Mouse (Mus musculus): ENCODE measurements around the gene Olfr20.
A peak's percentile ranks its signal among the peaks of the same experiment; 100 is the strongest.
"Not testable (repeated sequence)": the region's sequence is repeated elsewhere in the genome, so short reads cannot be mapped to it uniquely, and the experiment has no call there.

Gene Olfr20

GRCm38 (mm10) chr11:73350483-73350882 lies at the start of gene Olfr20:
Gene Olfr20, plus strand, starts transcription at chr11:73350783.
- no peak for DNase-seq (ENCODE audit: inconsistent age in 2 of 2, low spot score in 1 of 2)

DNA sequence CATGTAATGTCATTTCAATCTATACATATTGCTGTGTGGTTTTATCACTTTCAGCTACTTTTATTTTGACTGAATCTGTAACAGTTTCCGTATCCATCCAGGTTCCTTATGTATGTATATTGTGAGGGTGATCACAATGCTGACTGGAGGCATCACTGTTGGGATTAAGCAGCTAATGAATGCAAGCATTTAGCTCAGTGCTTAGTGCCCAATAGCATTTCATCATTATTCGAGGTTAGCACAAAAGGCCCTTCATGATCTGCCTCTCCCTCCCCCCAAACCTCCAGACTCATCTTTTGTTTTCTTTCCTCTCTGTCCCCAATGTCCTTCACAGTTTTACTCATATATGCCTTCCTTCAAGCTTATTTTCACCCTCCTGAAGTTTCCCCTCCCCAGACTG lies 47.5 kb upstream of the Olfr20 start:
- no peak for DNase-seq (ENCODE audit: inconsistent age in 2 of 2, low spot score in 1 of 2)

GRCm38 (mm10) chr11:73315961-73316360 lies 34.6 kb upstream of the Olfr20 start:
- DNase-seq (ENCODE audit: inconsistent age in 2 of 2, low spot score in 1 of 2) = no peak

DNA sequence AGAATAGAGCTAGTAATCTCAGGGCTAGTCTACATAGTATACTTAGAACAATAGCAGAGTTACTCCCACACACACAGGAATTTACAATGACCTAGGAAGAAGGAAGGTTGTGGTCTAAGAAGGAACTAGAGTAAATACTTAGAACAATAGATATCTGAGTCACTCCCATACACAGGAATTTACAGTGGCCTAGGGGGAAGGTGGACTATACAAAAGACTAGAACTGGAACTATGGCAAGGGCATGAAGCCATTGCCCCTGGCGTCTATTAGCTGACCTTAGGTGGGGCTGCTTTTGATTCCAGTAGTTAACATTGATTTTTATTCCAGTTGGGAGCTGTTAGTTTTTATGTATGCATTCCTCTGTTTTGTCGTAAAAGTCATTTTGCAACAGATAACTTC lies 32.0 kb upstream of the Olfr20 start:
- DNase-seq (ENCODE audit: inconsistent age in 2 of 2, low spot score in 1 of 2) = not testable (repeated sequence)

DNA sequence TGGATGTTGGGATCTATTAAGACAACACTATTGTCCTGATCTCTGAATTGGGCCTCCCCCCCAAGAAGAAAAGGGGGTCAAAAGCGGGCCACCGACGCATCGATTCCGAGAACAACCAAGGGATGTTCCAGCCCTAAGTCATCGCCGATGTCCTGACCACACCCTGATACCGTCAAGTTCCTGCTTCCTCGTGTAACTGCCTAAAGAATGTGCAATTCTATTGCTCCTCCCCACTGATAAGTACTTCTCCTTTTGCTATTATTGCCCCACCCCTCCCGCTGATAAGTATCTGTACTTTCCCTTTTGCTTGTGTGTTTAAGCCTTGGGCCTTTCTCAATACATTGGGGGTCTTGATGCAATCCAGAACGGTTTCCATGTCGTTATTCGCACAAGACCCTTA lies 29.5 kb upstream of the Olfr20 start:
- DNase-seq (ENCODE audit: inconsistent age in 2 of 2, low spot score in 1 of 2) = not testable (repeated sequence)

DNA sequence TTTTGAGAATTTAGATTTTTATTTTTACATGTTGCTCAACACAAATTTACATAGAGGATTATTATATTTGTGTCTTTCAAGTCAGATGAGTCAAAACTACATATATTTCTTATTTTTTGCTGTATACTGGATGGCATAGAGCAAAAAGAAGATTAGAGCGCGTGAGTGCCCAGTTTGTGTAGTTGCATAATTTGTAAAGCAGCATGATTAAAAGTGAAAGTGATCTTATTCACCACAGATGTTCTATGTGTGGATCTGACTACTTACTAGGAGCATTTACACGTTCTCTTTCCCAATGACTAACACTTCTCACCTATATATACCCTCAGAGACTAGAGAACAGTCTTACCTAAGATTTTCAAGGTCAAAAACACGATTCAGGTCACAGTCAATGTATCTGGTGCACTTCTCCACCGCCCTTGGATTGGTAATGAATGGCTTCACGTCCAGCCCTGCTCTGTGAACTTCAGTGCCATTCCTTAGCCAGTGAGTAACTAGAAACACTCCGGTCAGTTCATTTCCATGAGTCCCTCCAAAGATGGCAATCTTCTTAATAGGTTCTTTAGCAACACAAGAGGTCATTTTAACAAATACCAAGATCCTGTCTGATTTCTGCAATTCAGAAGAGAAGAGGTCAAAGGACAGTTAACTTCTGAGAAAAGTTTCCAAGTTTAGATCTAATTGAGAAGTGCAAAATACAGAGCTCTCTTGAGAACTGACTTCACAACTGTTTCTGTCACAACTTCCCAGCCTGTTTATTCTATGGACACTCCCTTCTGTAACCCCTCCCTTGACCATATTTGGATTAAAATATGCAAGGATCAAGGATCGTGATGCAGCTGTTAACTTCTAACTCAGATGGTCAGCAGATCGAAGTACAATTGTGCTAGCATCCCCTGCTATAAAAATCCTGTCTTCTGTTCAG lies 26.4 kb upstream of the Olfr20 start:
- peak in 1 of 2 experiments; percentile 63 for DNase-seq (ENCODE audit: inconsistent age in 2 of 2, low spot score in 1 of 2)

DNA sequence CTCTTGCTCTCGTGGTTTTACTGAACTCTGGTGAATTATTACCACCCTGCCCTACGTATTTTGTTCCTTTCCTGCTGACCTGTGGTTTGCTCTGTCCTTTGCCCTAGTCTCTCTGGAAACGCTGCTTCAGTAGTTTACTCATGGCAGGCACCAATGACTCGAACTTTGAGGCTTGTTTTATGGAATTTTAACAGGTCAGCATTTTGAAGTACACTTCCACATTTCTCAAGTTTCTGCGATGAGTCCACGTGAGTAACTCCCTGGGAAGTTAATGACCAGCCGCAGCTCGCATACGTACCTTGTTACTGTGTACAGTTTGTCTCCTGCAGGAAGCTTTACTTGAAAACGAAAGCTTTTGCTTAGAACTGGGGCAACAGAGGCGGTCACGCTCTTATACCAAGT lies 24.1 kb upstream of the Olfr20 start:
- DNase-seq (ENCODE audit: inconsistent age in 2 of 2, low spot score in 1 of 2) = peak; percentile 37 to 81

DNA sequence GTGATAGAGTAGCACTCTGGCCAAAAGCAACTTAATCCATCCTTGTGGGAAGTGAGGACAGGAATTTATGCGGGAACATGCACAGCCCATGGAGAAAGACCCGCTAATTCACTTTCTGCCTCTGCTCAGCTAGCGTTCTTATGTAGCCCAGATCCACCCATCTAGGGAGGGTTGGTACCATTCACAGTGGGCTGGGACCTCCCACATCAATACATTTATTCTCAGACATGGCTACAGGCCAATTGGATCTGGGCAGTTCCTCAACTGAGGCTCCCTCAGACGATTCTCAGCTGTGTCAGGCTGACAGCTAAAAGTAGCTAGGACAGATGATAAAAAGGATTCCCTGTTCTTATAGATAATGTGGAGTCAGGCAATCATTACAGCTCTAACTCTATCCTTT lies 23.2 kb upstream of the Olfr20 start:
- DNase-seq (ENCODE audit: inconsistent age in 2 of 2, low spot score in 1 of 2) = peak in 1 of 2 experiments; percentile 29

DNA sequence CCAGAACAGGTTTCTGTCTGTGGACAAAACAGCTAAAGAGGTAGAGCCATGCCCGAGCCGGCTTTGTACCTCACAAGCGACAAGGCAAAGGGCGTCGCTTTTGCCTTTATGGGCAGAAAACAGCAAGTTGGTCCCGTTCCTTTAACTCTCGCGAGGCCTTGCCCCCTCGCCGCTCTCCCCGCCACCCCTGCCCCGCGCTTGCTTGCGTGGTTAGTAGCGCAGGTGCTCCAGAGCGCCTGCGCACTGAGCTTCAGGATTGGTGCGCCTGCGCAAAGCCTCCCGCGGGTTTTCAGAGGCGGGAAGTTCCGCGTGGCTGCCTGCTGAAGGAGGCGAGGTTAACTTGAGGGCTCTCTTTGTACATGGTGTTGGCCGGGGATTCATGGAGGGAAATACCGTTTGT lies 21.1 kb upstream of the Olfr20 start, which contains the start of the genes Aspa, Gm49340 and Spata22:
Gene Aspa (minus strand): TSS at position 155 of the 400 bp plus-strand sequence.
Gene Gm49340 (plus strand): TSS at position 300 of the 400 bp plus-strand sequence.
Gene Spata22 (plus strand): TSS at position 300 of the 400 bp plus-strand sequence.
- no peak for DNase-seq (ENCODE audit: inconsistent age in 2 of 2, low spot score in 1 of 2)

DNA sequence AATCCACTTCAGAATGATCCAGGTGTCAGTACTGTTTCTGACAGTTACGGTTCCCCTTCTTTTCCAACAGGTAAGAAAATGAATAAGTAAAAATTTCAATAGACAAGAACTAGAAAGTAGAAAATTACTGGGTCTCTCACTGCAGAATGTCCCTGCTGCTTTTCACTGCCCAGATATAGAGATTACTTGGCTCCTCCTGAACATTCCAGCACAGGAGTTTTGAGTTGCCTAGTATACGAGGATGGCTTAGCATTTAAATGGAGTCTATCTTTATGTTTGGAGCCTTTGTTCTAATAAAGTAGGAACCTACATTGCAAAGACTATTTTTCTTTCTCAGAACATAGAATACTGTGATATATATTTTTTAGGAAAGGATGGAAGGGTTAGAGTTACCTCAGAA lies 17.2 kb upstream of the Olfr20 start:
- no peak for DNase-seq (ENCODE audit: inconsistent age in 2 of 2, low spot score in 1 of 2)

- no peak for DNase-seq (ENCODE audit: inconsistent age in 2 of 2, low spot score in 1 of 2)
These were observed 13.7 kb upstream of the Olfr20 start for GRCm38 (mm10) chr11:73336919-73337318.

DNA sequence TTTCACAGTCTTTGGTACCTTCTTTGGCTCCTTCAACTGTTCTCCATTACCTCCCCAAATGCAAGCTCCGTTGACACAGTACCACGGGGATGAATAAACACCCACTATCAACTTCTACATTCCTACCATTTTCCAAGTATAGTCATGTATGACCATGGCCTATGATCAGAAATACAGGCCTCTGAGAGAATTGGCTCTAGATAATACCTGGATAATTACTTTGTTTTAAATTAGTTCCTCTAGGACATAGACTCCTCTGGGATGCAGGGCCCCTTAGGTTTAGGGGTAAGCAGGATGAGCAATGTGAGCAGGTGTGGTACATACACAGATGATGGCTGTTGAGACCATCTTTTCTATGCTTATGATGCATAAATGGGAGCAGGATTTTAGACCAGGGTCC lies 20.4 kb downstream of the Olfr20 start, which contains the start of gene Olfr376:
Gene Olfr376 (plus strand): TSS at position 301 of the 400 bp plus-strand sequence.
- DNase-seq (ENCODE audit: inconsistent age in 2 of 2, low spot score in 1 of 2) = no peak

- no peak for DNase-seq (ENCODE audit: inconsistent age in 2 of 2, low spot score in 1 of 2)
These were observed 44.8 kb downstream of the Olfr20 start for GRCm38 (mm10) chr11:73395374-73395773.

DNA sequence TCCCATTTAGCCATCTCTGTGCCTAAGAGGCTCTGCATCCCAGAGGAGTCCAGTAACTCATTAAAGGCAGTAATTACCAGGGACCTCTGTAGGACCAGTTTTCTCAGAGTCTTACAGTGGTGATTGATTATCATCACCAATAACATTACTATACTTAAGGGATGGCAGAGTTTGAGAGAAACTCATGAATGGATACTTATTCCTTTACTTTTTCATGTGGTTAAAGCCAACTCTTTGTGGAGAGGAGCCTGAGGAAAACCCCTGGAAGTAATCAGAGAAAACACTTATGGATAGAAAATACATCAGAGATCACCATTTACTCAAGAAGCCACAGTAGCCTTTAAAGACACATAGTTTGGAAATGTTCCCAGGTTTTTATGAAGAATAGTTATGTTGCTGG lies 48.9 kb downstream of the Olfr20 start, which contains the start of gene Olfr1:
Gene Olfr1 (minus strand): TSS at position 101 of the 400 bp plus-strand sequence.
- no peak for DNase-seq (ENCODE audit: inconsistent age in 2 of 2, low spot score in 1 of 2)

Measured in adrenal gland, adult (tissue).